Mouse (Mus musculus): ENCODE measurements around the gene Pi4k2a. TPM values are rescaled to one million over a fixed set of nuclear protein-coding genes. Genes with fewer than 3 reads are reported as not detected.

Pi4k2a gene
- polyA plus RNA-seq, 1 experiment from 2014 or later, result 13.2 TPM

- H3K9ac ChIP-seq (ENCODE audit: low read length), result no peak overlapping the region
- 78% methylated on average over 13 of the region's 13 CpGs for WGBS
- H3K36me3 ChIP-seq (ENCODE audit: control insufficient read depth, insufficient read depth, low read length), result no peaks in the 10 kb centered on the region
- DNase-seq (ENCODE audit: low spot score), result no peak
- no peak for ATAC-seq
- no peak overlapping the region for H3K4me3 ChIP-seq (ENCODE audit: low read depth, low read length)
- no peaks in the 10 kb centered on the region for H3K4me1 ChIP-seq (ENCODE audit: control insufficient read depth, insufficient read depth, low read length)
- no peak overlapping the region for H3K27ac ChIP-seq (ENCODE audit: low read depth, low read length)
- H3K9me3 ChIP-seq (replicated peaks; ENCODE audit: control insufficient read depth, low read length), result no peaks in the 10 kb centered on the region
- H3K4me2 ChIP-seq (ENCODE audit: low read length), result no peak overlapping the region
- no peaks in the 10 kb centered on the region for H3K27me3 ChIP-seq (replicated peaks; ENCODE audit: control insufficient read depth, insufficient read depth, low read length)
Observed at GRCm38 (mm10) chr19:42158246-42159017, 68.2 kb downstream of the Pi4k2a start.

GRCm38 (mm10) chr19:42163764-42164163 lies 73.5 kb downstream of the Pi4k2a start, which contains the start of gene Zfyve27:
Zfyve27 (plus strand) TSS chr19:42163951.
- H3K27me3 ChIP-seq (replicated peaks; ENCODE audit: control insufficient read depth, insufficient read depth, low read length), result peaks cover 4% of the 10 kb centered on the region; the same call in 1 of the 2 replicates
- WGBS, result 68% methylated on average over 5 of the region's 5 CpGs
- peaks cover 3% of the 10 kb centered on the region; the same call in 1 of the 2 replicates for H3K4me1 ChIP-seq (ENCODE audit: control insufficient read depth, insufficient read depth, low read length)
- no peaks in the 10 kb centered on the region for H3K36me3 ChIP-seq (ENCODE audit: control insufficient read depth, insufficient read depth, low read length)
- ATAC-seq (no peak), DNase-seq (ENCODE audit: low spot score) (no peak)
- no peak within 1 kb of the TSS for H3K9ac ChIP-seq (ENCODE audit: low read length)
- H3K4me3 ChIP-seq (ENCODE audit: low read depth, low read length), result no peak within 1 kb of the TSS
- H3K27ac ChIP-seq (ENCODE audit: low read depth, low read length), result no peak within 1 kb of the TSS
- no peak within 1 kb of the TSS for H3K4me2 ChIP-seq (ENCODE audit: low read length)
- no peaks in the 10 kb centered on the region for H3K9me3 ChIP-seq (replicated peaks; ENCODE audit: control insufficient read depth, low read length)

- WGBS, result 15% methylated on average over 7 of the region's 7 CpGs
- no peak for ATAC-seq
- Histone ChIP-seq H3K9ac (ENCODE audit: low read length) (no peak overlapping the region), H3K27me3 (replicated peaks; ENCODE audit: control insufficient read depth, insufficient read depth, low read length) (peaks cover 4% of the 10 kb centered on the region; the same call in 1 of the 2 replicates), H3K4me3 (ENCODE audit: low read depth, low read length) (no peak overlapping the region), H3K9me3 (replicated peaks; ENCODE audit: control insufficient read depth, low read length) (no peaks in the 10 kb centered on the region), H3K4me1 (ENCODE audit: control insufficient read depth, insufficient read depth, low read length) (peaks cover 3% of the 10 kb centered on the region; the same call in 1 of the 2 replicates), H3K36me3 (ENCODE audit: control insufficient read depth, insufficient read depth, low read length) (no peaks in the 10 kb centered on the region), H3K27ac (ENCODE audit: low read depth, low read length) (no peak overlapping the region), H3K4me2 (ENCODE audit: low read length) (no peak overlapping the region)
- DNase-seq (ENCODE audit: low spot score), result no peak
Observed at GRCm38 (mm10) chr19:42164188-42164587, 73.9 kb downstream of the Pi4k2a start.

GRCm38 (mm10) chr19:42166130-42166529 lies 75.9 kb downstream of the Pi4k2a start:
- no peak overlapping the region for H3K9ac ChIP-seq (ENCODE audit: low read length)
- 3% methylated on average over 12 of the region's 12 CpGs for WGBS

GRCm38 (mm10) chr19:42166766-42167165 lies 76.5 kb downstream of the Pi4k2a start:
- no peak overlapping the region for H3K4me3 ChIP-seq (ENCODE audit: low read depth, low read length)
- no peak overlapping the region for H3K4me2 ChIP-seq (ENCODE audit: low read length)
- no peaks in the 10 kb centered on the region for H3K36me3 ChIP-seq (ENCODE audit: control insufficient read depth, insufficient read depth, low read length)
- ATAC-seq (no peak), DNase-seq (ENCODE audit: low spot score) (no peak)
- peaks cover 4% of the 10 kb centered on the region; the same call in 1 of the 2 replicates for H3K27me3 ChIP-seq (replicated peaks; ENCODE audit: control insufficient read depth, insufficient read depth, low read length)
- H3K9me3 ChIP-seq (replicated peaks; ENCODE audit: control insufficient read depth, low read length), result no peaks in the 10 kb centered on the region
- 53% methylated on average over 3 of the region's 3 CpGs for WGBS
- peaks cover 11% of the 10 kb centered on the region for H3K4me1 ChIP-seq (ENCODE audit: control insufficient read depth, insufficient read depth, low read length)
- H3K27ac ChIP-seq (ENCODE audit: low read depth, low read length), result no peak overlapping the region
- no peak overlapping the region for H3K9ac ChIP-seq (ENCODE audit: low read length)

More at GRCm38 (mm10) chr19:42166130-42166529, 75.9 kb downstream of the Pi4k2a start:
- no peak for ATAC-seq
- DNase-seq (ENCODE audit: low spot score), result peak; percentile 85
- Histone ChIP-seq H3K4me3 (ENCODE audit: low read depth, low read length) (no peak overlapping the region), H3K36me3 (ENCODE audit: control insufficient read depth, insufficient read depth, low read length) (no peaks in the 10 kb centered on the region), H3K9me3 (replicated peaks; ENCODE audit: control insufficient read depth, low read length) (no peaks in the 10 kb centered on the region), H3K4me1 (ENCODE audit: control insufficient read depth, insufficient read depth, low read length) (peaks cover 4% of the 10 kb centered on the region), H3K27ac (ENCODE audit: low read depth, low read length) (no peak overlapping the region), H3K4me2 (ENCODE audit: low read length) (peak overlapping the region; percentile 43), H3K27me3 (replicated peaks; ENCODE audit: control insufficient read depth, insufficient read depth, low read length) (peaks cover 4% of the 10 kb centered on the region; the same call in 1 of the 2 replicates)

GRCm38 (mm10) chr19:42167489-42167888 lies 77.2 kb downstream of the Pi4k2a start:
- Histone ChIP-seq H3K27ac (ENCODE audit: low read depth, low read length) (no peak overlapping the region), H3K9ac (ENCODE audit: low read length) (no peak overlapping the region), H3K36me3 (ENCODE audit: control insufficient read depth, insufficient read depth, low read length) (no peaks in the 10 kb centered on the region), H3K4me2 (ENCODE audit: low read length) (no peak overlapping the region), H3K27me3 (replicated peaks; ENCODE audit: control insufficient read depth, insufficient read depth, low read length) (peaks cover 4% of the 10 kb centered on the region; the same call in 1 of the 2 replicates), H3K4me1 (ENCODE audit: control insufficient read depth, insufficient read depth, low read length) (peaks cover 12% of the 10 kb centered on the region), H3K9me3 (replicated peaks; ENCODE audit: control insufficient read depth, low read length) (no peaks in the 10 kb centered on the region), H3K4me3 (ENCODE audit: low read depth, low read length) (no peak overlapping the region)
- no peak for ATAC-seq
- 65% methylated on average over 9 of the region's 9 CpGs for WGBS
- no peak for DNase-seq (ENCODE audit: low spot score)

GRCm38 (mm10) chr19:42169322-42169975 lies 79.2 kb downstream of the Pi4k2a start:
- no peak for ATAC-seq
- Histone ChIP-seq H3K9ac (ENCODE audit: low read length) (no peak overlapping the region; the same call in 1 of the 2 replicates), H3K36me3 (ENCODE audit: control insufficient read depth, insufficient read depth, low read length) (no peaks in the 10 kb centered on the region), H3K27ac (ENCODE audit: low read depth, low read length) (no peak overlapping the region), H3K4me3 (ENCODE audit: low read depth, low read length) (no peak overlapping the region), H3K4me2 (ENCODE audit: low read length) (no peak overlapping the region), H3K4me1 (ENCODE audit: control insufficient read depth, insufficient read depth, low read length) (peaks cover 9% of the 10 kb centered on the region; the same call in 1 of the 2 replicates), H3K9me3 (replicated peaks; ENCODE audit: control insufficient read depth, low read length) (no peaks in the 10 kb centered on the region), H3K27me3 (replicated peaks; ENCODE audit: control insufficient read depth, insufficient read depth, low read length) (peaks cover 4% of the 10 kb centered on the region; the same call in 1 of the 2 replicates)
- DNase-seq (ENCODE audit: low spot score), result no peak
- 77% methylated on average over 10 of the region's 10 CpGs for WGBS

- Histone ChIP-seq H3K9me3 (replicated peaks; ENCODE audit: control insufficient read depth, low read length) (no peaks in the 10 kb centered on the region), H3K9ac (ENCODE audit: low read length) (peak overlapping the region; percentile 87), H3K4me3 (ENCODE audit: low read depth, low read length) (peak overlapping the region; percentile 90), H3K36me3 (ENCODE audit: control insufficient read depth, insufficient read depth, low read length) (no peaks in the 10 kb centered on the region), H3K4me2 (ENCODE audit: low read length) (peak overlapping the region; percentile 94), H3K27ac (ENCODE audit: low read depth, low read length) (no peak overlapping the region), H3K4me1 (ENCODE audit: control insufficient read depth, insufficient read depth, low read length) (peaks cover 9% of the 10 kb centered on the region; the same call in 1 of the 2 replicates), H3K27me3 (replicated peaks; ENCODE audit: control insufficient read depth, insufficient read depth, low read length) (peaks cover 4% of the 10 kb centered on the region; the same call in 1 of the 2 replicates)
- DNase-seq (ENCODE audit: low spot score), result peak; percentile 97
- WGBS, result 2% methylated on average over 52 of the region's 56 CpGs
- ATAC-seq, result peak; percentile 95
Observed at GRCm38 (mm10) chr19:42170025-42170969, 80.0 kb downstream of the Pi4k2a start.
